Mouse (Mus musculus): ENCODE results near the gene Smyd4.

- TF ChIP-seq CTCF (IDR thresholded peaks at IDR 0.05; ENCODE audit: borderline replicate concordance, insufficient read depth, low read depth, low read length): no peak
- TF ChIP-seq POLR2A (IDR thresholded peaks at IDR 0.05; ENCODE audit: borderline replicate concordance, insufficient read depth, low read length): no peak
These were observed 102.7 kb downstream of the Smyd4 start for GRCm38 (mm10) chr11:75450936-75451335.
